Mouse (Mus musculus) hindbrain, embryonic 14.5 days (tissue): ENCODE results near the gene Castor2. TPM values are rescaled to one million over a fixed set of nuclear protein-coding genes. Genes with fewer than 3 reads are reported as not detected.
A peak's percentile ranks its signal among the peaks of the same experiment; 100 is the strongest.

Source experiments
- ATAC-seq: fragments of 200-750 bp; cut with Nextera tagmentation; 2 replicates; pipeline ENCODE4 v1.8.0; 2017; ENCODE audit warnings: moderate number of reproducible peaks, mild to moderate bottlenecking, moderate TSS enrichment, moderate library complexity; ENCODE audit not compliant: low FRiP score
- DNase-seq: peaks from one replicate; pipeline ENCODE4 v3.0.0-alpha.2; 2015; ENCODE audit warnings: low spot score
- H3K27ac ChIP-seq: fragments of 300-500 bp; sonication (generic); 2 replicates; pipeline ENCODE4 v1.5.1; 2014; ENCODE audit warnings: mild to moderate bottlenecking, moderate library complexity
- H3K27me3 ChIP-seq: fragments of 300-500 bp; sonication (generic); 2 replicates; pipeline ENCODE4 v1.6.1; 2014; ENCODE audit warnings: mild to moderate bottlenecking, low read length, mixed read lengths; ENCODE audit not compliant: control insufficient read depth, insufficient read depth
- H3K36me3 ChIP-seq: fragments of 300-500 bp; sonication (generic); replicated peaks from 2 replicates; pipeline ENCODE4 v1.6.1; 2014; ENCODE audit not compliant: control insufficient read depth, insufficient read depth
- H3K4me1 ChIP-seq: fragments of 300-500 bp; sonication (generic); replicated peaks from 2 replicates; pipeline ENCODE4 v1.6.1; 2014; ENCODE audit warnings: antibody characterized with exemption, low read length, mixed read lengths; ENCODE audit not compliant: control insufficient read depth, insufficient read depth
- H3K4me2 ChIP-seq: fragments of 300-500 bp; sonication (generic); replicated peaks from 2 replicates; pipeline ENCODE4 v1.6.1; 2014; ENCODE audit warnings: mild to moderate bottlenecking, moderate library complexity
- H3K4me3 ChIP-seq: fragments of 300-500 bp; sonication (generic); replicated peaks from 2 replicates; pipeline ENCODE4 v1.5.1; 2014; ENCODE audit warnings: mild to moderate bottlenecking, low read length
- H3K9ac ChIP-seq: fragments of 300-500 bp; sonication (generic); 2 replicates; pipeline ENCODE4 v1.6.1; 2014
- H3K9me3 ChIP-seq: fragments of 300-500 bp; sonication (generic); 2 replicates; pipeline ENCODE4 v1.6.1; 2016; ENCODE audit warnings: low read length; ENCODE audit not compliant: control insufficient read depth
- WGBS: fragments of 180-500 bp; shearing (Covaris S2); extraction: QIAGEN DNeasy Blood & Tissue Kit; methylation state at CpG from one replicate; pipeline ENCODE4 v1.1.7; 2014; 5-methylcytosine and 5-hydroxymethylcytosine counted together
- polyA plus RNA-seq: library from polyadenylated mRNA; unstranded; fragments of >200 nt; fragmentation: Nextera tagmentation; extraction: Ambion mirVana; gene quantifications from 2 replicates; pipeline ENCODE4 v1.2.1, GENCODE M21; 2014

Castor2 gene
- polyA plus RNA-seq, 1 experiment from 2014 or later, result 31.9 TPM

DNA sequence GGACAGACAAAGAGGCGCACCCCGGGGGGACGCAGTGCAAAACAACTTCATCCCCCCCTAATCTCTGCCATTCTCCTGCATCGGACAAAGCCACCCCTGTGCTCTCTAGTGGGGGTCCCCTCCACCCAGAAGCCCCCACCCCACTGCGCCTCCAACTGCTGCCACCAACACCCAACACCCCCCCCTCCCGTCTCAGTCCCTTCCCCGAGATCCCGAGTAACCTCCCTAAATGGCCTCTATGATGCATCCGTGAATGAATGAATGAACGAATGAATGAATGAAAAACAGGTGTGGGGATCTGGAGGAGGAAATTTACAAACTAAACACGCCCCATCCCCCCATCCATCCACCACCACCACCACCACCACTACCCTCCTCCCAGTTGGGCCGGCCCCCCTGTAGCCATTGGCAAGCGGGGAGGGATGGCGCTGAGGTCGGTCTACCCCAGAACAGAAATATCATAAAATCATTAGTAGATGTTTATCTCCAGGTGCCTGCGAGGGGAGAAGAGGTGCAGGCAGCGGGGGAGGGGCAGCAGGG, 791 bp downstream of the Castor2 start:
- Histone ChIP-seq H3K9me3 (no peaks in the 10 kb centered on the region), H3K9ac (peak overlapping the region; percentile 88), H3K36me3 (peaks cover 2% of the 10 kb centered on the region), H3K4me3 (peak overlapping the region; percentile 93), H3K4me1 (peaks cover 24% of the 10 kb centered on the region), H3K27ac (peak overlapping the region; percentile 93), H3K27me3 (no peaks in the 10 kb centered on the region), H3K4me2 (peak overlapping the region; percentile 63)
- ATAC-seq (peak; percentile 12; the same call in 1 of the 2 replicates), DNase-seq (no peak)
- WGBS, result under 1% methylated on average over 16 of the region's 17 CpGs

DNA sequence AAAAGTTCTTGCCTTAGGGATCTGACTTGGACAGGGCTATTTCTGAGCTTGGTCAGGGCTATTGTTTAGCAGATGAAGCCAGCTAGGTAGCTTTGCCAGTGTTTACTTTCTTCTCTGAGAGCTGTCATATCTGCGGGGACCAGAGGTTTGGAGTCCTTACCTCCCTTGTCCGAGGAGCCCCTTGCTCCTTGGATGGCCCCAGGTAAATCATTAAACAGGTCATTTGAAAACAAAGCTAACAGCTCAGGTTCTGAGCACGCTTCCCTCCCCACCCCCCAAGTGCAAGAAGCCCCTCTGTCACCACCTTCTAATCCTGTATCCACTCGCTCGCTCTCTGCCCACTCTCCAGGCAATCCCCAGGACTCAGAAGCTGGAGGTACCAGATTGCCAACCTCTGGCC, 1.8 kb downstream of the Castor2 start:
- Histone ChIP-seq H3K4me2 (peak overlapping the region; percentile 63), H3K9me3 (no peaks in the 10 kb centered on the region), H3K27ac (no peak overlapping the region), H3K27me3 (no peaks in the 10 kb centered on the region), H3K9ac (peak overlapping the region; percentile 88), H3K4me1 (peaks cover 24% of the 10 kb centered on the region), H3K4me3 (peak overlapping the region; percentile 93), H3K36me3 (peaks cover 11% of the 10 kb centered on the region)
- WGBS, result 34% methylated on average over 5 of the region's 5 CpGs
- no peak for ATAC-seq
- no peak for DNase-seq

GRCm38 (mm10) chr5:134101883-134102282, 2.4 kb downstream of the Castor2 start:
- no peaks in the 10 kb centered on the region for H3K27me3 ChIP-seq
- WGBS, result 31% methylated on average over 5 of the region's 5 CpGs
- no peaks in the 10 kb centered on the region for H3K9me3 ChIP-seq
- peaks cover 24% of the 10 kb centered on the region for H3K4me1 ChIP-seq
- peaks cover 14% of the 10 kb centered on the region for H3K36me3 ChIP-seq
- 0 out of 2 replicates have a peak overlapping the region, but pooled peaks have one; percentile 88 for H3K9ac ChIP-seq
- DNase-seq, result no peak
- peak overlapping the region; percentile 63 for H3K4me2 ChIP-seq
- no peak overlapping the region for H3K27ac ChIP-seq
- ATAC-seq, result no peak
- peak overlapping the region; percentile 93 for H3K4me3 ChIP-seq

GRCm38 (mm10) chr5:134102720-134103119, 3.2 kb downstream of the Castor2 start:
- Histone ChIP-seq H3K36me3 (peaks cover 15% of the 10 kb centered on the region), H3K4me2 (peak overlapping the region; percentile 63), H3K9me3 (no peaks in the 10 kb centered on the region), H3K4me3 (no peak overlapping the region), H3K9ac (no peak overlapping the region), H3K27me3 (no peaks in the 10 kb centered on the region), H3K4me1 (peaks cover 24% of the 10 kb centered on the region), H3K27ac (no peak overlapping the region)
- ATAC-seq (no peak), DNase-seq (no peak)
- 78% methylated on average over 6 of the region's 6 CpGs for WGBS

GRCm38 (mm10) chr5:134105829-134106228, 6.3 kb downstream of the Castor2 start:
- WGBS, result 96% methylated on average over 8 of the region's 8 CpGs
- H3K27me3 ChIP-seq, result no peaks in the 10 kb centered on the region

GRCm38 (mm10) chr5:134114981-134115380, 15.5 kb downstream of the Castor2 start:
- Histone ChIP-seq H3K27ac (no peak overlapping the region), H3K27me3 (no peaks in the 10 kb centered on the region), H3K4me1 (no peaks in the 10 kb centered on the region; the same call in 1 of the 2 replicates), H3K9me3 (no peaks in the 10 kb centered on the region), H3K4me3 (no peak overlapping the region), H3K9ac (no peak overlapping the region), H3K36me3 (peaks cover 45% of the 10 kb centered on the region), H3K4me2 (no peak overlapping the region)
- no peak for DNase-seq
- 84% methylated on average over 5 of the region's 5 CpGs for WGBS
- ATAC-seq, result no peak

More at GRCm38 (mm10) chr5:134105829-134106228, 6.3 kb downstream of the Castor2 start:
- ATAC-seq, result no peak
- Histone ChIP-seq H3K27ac (no peak overlapping the region), H3K36me3 (peaks cover 15% of the 10 kb centered on the region), H3K4me1 (peaks cover 18% of the 10 kb centered on the region), H3K9me3 (no peaks in the 10 kb centered on the region), H3K9ac (no peak overlapping the region), H3K4me2 (no peak overlapping the region), H3K4me3 (no peak overlapping the region)
- DNase-seq, result no peak

DNA sequence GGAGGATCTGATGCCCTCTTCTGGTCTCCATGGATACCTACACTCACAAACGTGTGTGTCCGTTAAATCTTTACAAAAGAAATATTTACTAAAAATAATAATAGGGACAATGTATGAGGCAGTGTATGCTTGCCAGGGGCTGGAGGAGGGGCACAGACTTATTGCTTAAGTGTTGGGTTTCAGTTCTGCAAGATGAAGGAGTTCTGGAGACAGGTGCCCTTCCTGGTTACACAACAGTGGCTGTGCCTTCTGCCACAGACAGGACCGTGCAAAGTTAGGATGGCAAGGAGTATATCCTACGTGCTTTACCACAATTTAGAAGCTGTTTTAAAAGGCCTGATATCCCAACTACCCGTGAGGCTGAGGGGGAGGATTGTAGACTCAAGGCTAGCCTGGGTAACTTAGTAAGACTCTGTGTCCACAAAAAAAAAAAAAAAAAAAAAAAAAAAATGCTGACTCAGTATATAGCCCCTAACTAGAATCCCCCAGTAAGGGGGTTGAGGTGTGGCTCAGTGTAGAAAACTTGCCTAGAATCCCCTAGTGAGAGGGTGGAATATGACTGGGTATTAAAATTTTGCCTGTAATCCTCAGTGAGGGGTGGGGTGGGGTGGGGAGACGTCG, 16.2 kb downstream of the Castor2 start:
- no peak for DNase-seq
- peaks cover 45% of the 10 kb centered on the region for H3K36me3 ChIP-seq
- WGBS, result 92% methylated on average over 7 of the region's 7 CpGs
- H3K27ac ChIP-seq, result no peak overlapping the region
- no peak overlapping the region for H3K4me3 ChIP-seq
- ATAC-seq, result no peak
- no peak overlapping the region for H3K9ac ChIP-seq
- no peaks in the 10 kb centered on the region for H3K9me3 ChIP-seq
- H3K27me3 ChIP-seq, result no peaks in the 10 kb centered on the region
- no peak overlapping the region for H3K4me2 ChIP-seq
- H3K4me1 ChIP-seq, result peaks cover under 1% of the 10 kb centered on the region

DNA sequence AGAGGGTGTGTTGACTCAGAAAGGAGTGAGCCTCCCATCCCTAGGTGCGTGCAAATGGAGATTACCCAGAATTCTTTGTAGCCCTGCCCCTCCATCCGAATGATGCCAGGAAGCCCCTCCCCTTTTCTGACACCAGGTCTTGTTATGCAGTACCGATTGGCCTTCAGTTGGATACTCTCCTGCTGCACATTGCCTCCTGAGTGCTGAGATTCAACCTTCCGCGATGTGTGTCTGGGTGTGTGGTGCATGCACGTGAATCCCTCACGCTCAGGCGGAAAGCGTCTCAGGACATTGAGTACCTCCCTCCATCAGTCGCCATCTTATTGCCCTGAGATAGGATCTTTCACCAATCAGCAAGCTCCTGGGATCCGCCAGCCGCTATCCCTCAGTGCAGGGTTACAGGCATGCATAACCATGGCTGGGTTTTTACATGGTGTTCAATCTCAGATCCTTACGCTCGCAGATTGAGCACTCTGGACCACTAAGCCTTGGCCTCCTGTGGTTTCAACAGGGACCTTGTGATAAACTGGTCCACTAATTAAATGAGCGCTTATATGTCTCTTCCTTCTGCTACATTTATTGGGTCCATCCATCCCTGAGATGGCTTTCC, 19.4 kb downstream of the Castor2 start:
- ATAC-seq (no peak), DNase-seq (no peak)
- 89% methylated on average over 15 of the region's 15 CpGs for WGBS
- Histone ChIP-seq H3K4me3 (no peak overlapping the region), H3K27ac (no peak overlapping the region), H3K4me1 (peaks cover 6% of the 10 kb centered on the region), H3K36me3 (peaks cover 26% of the 10 kb centered on the region), H3K9me3 (no peaks in the 10 kb centered on the region), H3K9ac (no peak overlapping the region), H3K27me3 (no peaks in the 10 kb centered on the region), H3K4me2 (no peak overlapping the region)

GRCm38 (mm10) chr5:134119481-134120120, 20.1 kb downstream of the Castor2 start:
- Histone ChIP-seq H3K9me3 (no peaks in the 10 kb centered on the region), H3K27me3 (no peaks in the 10 kb centered on the region), H3K27ac (no peak overlapping the region), H3K9ac (no peak overlapping the region), H3K4me3 (no peak overlapping the region), H3K4me1 (peaks cover 6% of the 10 kb centered on the region), H3K4me2 (no peak overlapping the region), H3K36me3 (peaks cover 29% of the 10 kb centered on the region)
- ATAC-seq, result no peak
- no peak for DNase-seq
- WGBS, result 80% methylated on average over 10 of the region's 10 CpGs
